Mouse (Mus musculus): ENCODE data around the gene Ncoa5.

- TF ChIP-seq CTCF (IDR thresholded peaks at IDR 0.05; ENCODE audit: low read depth, low read length) = no peak
- no peak for TF ChIP-seq TAL1 (conservative IDR thresholded peaks at IDR 0.05; ENCODE audit: low read depth, low read length)
- TF ChIP-seq GATA1 (IDR thresholded peaks at IDR 0.05; ENCODE audit: borderline replicate concordance, low read length) = no peak
Measured at GRCm38 (mm10) chr2:164962183-164962580, 72.5 kb downstream of the Ncoa5 start.

Data from G1E (cell line).